Mouse (Mus musculus) midbrain, embryonic 12.5 days (tissue): Measurements from ENCODE around the gene Fbxl19. TPM values are rescaled to one million over a fixed set of nuclear protein-coding genes. Genes with fewer than 3 reads are reported as not detected.
A peak's percentile ranks its signal among the peaks of the same experiment; 100 is the strongest.
"Not testable (repeated sequence)": the region's sequence is repeated elsewhere in the genome, so short reads cannot be mapped to it uniquely, and the experiment has no call there.

Experiments
- ATAC-seq: fragments of 200-750 bp; cut with Nextera tagmentation; 2 replicates; pipeline ENCODE4 v1.8.0; 2017; ENCODE audit warnings: low read depth, moderate TSS enrichment, moderate library complexity; ENCODE audit not compliant: low FRiP score
- H3K27ac ChIP-seq: fragments of 300-500 bp; sonication (generic); replicated peaks from 2 replicates; pipeline ENCODE4 v1.5.1; 2016; ENCODE audit warnings: mild to moderate bottlenecking
- H3K27me3 ChIP-seq: fragments of 300-500 bp; sonication (generic); 2 replicates; pipeline ENCODE4 v1.6.1; 2016; ENCODE audit warnings: mild to moderate bottlenecking
- H3K36me3 ChIP-seq: fragments of 300-500 bp; sonication (generic); 2 replicates; pipeline ENCODE4 v1.6.1; 2016
- H3K4me1 ChIP-seq: fragments of 300-500 bp; sonication (generic); 2 replicates; pipeline ENCODE4 v1.6.1; 2016
- H3K4me2 ChIP-seq: fragments of 300-500 bp; sonication (generic); replicated peaks from 2 replicates; pipeline ENCODE4 v1.6.1; 2016; ENCODE audit warnings: mild to moderate bottlenecking, moderate library complexity
- H3K4me3 ChIP-seq: fragments of 300-500 bp; sonication (generic); 2 replicates; pipeline ENCODE4 v1.5.1; 2016; ENCODE audit warnings: mild to moderate bottlenecking
- H3K9ac ChIP-seq: fragments of 300-500 bp; sonication (generic); replicated peaks from 2 replicates; pipeline ENCODE4 v1.6.1; 2016; ENCODE audit warnings: mild to moderate bottlenecking, moderate library complexity
- H3K9me3 ChIP-seq: fragments of 300-500 bp; sonication (generic); 2 replicates; pipeline ENCODE4 v1.6.1; 2016; ENCODE audit warnings: mild to moderate bottlenecking
- WGBS: fragments of 180-500 bp; shearing (Covaris S2); methylation state at CpG from one replicate; pipeline ENCODE4 v1.1.7; 2016; 5-methylcytosine and 5-hydroxymethylcytosine counted together
- polyA plus RNA-seq: library from polyadenylated mRNA; unstranded; fragments of >200 nt; fragmentation: Nextera tagmentation; extraction: Ambion mirVana; gene quantifications from 2 replicates; pipeline ENCODE4 v1.2.1, GENCODE M21; 2016

The Fbxl19 gene
- polyA plus RNA-seq, 1 experiment from 2014 or later, result 10.7 TPM

DNA sequence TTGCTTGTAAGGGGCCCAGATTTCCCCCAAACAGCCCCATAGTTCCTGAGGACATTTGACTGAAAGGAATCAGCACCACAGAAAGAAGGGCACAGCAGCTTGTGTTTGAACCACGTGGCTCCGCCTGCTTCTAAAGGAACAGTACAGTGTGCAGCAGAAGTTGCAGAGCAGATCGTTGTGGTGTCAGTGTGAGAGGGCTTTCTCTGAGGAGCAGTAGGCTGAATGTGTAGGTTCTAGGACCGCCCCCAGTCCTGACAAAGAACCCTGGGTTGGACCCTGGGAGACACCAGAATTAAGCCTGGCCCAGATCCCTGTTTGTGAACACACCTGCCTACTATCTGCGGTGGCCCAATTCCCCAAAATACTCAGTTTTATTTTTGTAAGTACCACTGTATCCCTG lies 26.9 kb downstream of the Fbxl19 start:
- no peak overlapping the region for H3K4me2 ChIP-seq
- no peaks in the 10 kb centered on the region for H3K27me3 ChIP-seq
- 82% methylated on average over 5 of the region's 5 CpGs for WGBS
- no peak overlapping the region for H3K4me3 ChIP-seq
- ATAC-seq, result no peak
- H3K27ac ChIP-seq, result no peak overlapping the region
- H3K9me3 ChIP-seq, result no peaks in the 10 kb centered on the region
- H3K4me1 ChIP-seq, result peaks cover 36% of the 10 kb centered on the region
- no peak overlapping the region for H3K9ac ChIP-seq
- peaks cover 23% of the 10 kb centered on the region for H3K36me3 ChIP-seq

GRCm38 (mm10) chr7:127772080-127772479 lies 27.7 kb downstream of the Fbxl19 start:
- 90% methylated on average over 3 of the region's 3 CpGs for WGBS
- H3K9ac ChIP-seq, result no peak overlapping the region
- no peak overlapping the region for H3K27ac ChIP-seq
- no peak for ATAC-seq
- no peaks in the 10 kb centered on the region for H3K27me3 ChIP-seq
- no peaks in the 10 kb centered on the region for H3K9me3 ChIP-seq
- peaks cover 36% of the 10 kb centered on the region for H3K4me1 ChIP-seq
- no peak overlapping the region for H3K4me2 ChIP-seq
- peaks cover 14% of the 10 kb centered on the region for H3K36me3 ChIP-seq
- no peak overlapping the region for H3K4me3 ChIP-seq

DNA sequence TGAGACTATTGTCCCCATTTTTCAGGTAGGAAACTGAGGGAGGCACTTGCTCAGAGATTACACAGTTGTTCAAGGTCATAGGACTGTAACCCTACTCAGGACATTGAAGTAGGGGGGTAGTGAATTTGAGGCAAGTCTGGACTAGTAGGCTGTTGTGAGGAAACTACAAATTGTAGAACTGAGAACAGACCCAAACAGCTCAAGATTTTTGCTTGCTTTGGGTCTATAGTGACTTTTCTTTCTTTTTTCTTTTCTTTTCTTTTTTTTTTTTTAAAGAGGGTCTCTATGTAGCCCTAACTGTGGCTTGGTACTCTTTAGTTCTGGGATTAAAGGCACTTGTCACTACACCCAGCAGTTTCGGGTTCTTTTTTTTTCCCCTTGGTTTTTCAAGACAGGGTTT lies 28.2 kb downstream of the Fbxl19 start:
- peaks cover 10% of the 10 kb centered on the region for H3K36me3 ChIP-seq
- no peak overlapping the region for H3K4me2 ChIP-seq
- no peak overlapping the region for H3K4me3 ChIP-seq
- H3K27me3 ChIP-seq, result no peaks in the 10 kb centered on the region
- no peak overlapping the region for H3K9ac ChIP-seq
- H3K27ac ChIP-seq, result no peak overlapping the region
- ATAC-seq, result no peak
- peaks cover 36% of the 10 kb centered on the region for H3K4me1 ChIP-seq
- WGBS, result 84% methylated on average over 1 of the region's 1 CpGs
- H3K9me3 ChIP-seq, result no peaks in the 10 kb centered on the region

DNA sequence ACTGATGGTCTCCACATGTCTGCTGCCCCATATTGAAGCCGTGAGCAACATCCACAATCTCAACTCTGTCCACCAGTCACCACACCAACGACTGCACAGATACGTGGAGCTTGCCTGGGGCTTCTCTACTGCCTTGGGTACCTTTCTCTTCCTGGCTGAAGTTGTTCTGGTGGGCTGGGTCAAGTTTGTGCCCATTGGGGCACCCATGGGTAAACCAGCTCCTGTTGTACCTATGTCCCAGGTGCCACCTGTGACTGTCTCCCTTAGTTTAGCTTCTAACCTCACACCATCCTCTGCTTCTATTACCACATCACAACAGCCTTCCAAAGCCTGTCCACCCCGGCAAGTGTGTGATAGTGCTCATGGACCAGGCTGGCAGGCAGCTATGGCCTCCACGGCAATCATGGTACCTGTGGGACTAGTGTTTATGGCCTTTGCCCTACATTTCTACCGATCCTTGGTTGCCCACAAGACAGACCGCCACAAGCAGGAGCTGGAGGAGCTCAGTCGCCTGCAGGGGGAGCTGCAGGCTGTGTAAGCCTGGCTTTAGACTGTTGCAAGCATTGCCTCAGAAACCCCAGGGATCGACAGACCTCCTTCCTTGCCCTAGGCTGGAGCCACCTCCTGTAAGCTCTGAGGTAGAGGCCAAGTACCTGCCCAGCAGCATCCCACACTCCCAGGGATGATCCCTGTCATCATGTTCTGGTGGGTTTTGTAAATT lies 29.5 kb downstream of the Fbxl19 start:
- Histone ChIP-seq H3K27ac (no peak overlapping the region), H3K9me3 (no peaks in the 10 kb centered on the region), H3K9ac (no peak overlapping the region), H3K4me1 (peaks cover 39% of the 10 kb centered on the region), H3K4me3 (no peak overlapping the region), H3K4me2 (no peak overlapping the region), H3K36me3 (peaks cover 5% of the 10 kb centered on the region; the same call in 1 of the 2 replicates), H3K27me3 (no peaks in the 10 kb centered on the region)
- 46% methylated on average over 9 of the region's 9 CpGs for WGBS
- ATAC-seq, result no peak

DNA sequence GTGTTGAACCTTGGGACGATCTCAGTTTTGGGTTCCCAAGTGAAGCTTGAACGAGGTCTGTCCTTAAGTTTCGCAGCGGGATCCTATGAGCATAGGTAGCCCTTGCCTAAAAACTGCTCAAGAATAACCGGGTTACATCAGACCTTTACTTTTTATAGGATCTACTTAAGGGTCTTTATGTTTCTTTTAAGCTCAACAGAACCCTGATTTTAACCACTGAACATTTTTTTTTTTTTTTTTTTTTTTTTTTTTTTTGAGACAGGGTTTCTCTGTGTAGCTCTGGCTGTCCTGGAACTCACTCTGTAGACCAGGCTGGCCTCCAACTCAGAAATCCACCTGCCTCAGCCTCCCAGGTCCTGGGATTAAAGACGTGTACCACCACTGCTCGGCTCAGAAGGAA lies 31.5 kb downstream of the Fbxl19 start:
- not testable (repeated sequence) for ATAC-seq, H3K9me3 ChIP-seq, H3K27me3 ChIP-seq
- Histone ChIP-seq H3K27ac (peak overlapping the region; percentile 97), H3K36me3 (peaks cover 25% of the 10 kb centered on the region), H3K4me1 (peaks cover 19% of the 10 kb centered on the region), H3K9ac (peak overlapping the region; percentile 95), H3K4me2 (peak overlapping the region; percentile 80), H3K4me3 (peak overlapping the region; percentile 99)
- 76% methylated on average over 7 of the region's 7 CpGs for WGBS

- Histone ChIP-seq H3K9me3 (no peaks in the 10 kb centered on the region), H3K27ac (peak within 1 kb of the TSS; percentile 97), H3K4me2 (peak within 1 kb of the TSS; percentile 80), H3K36me3 (peaks cover 31% of the 10 kb centered on the region), H3K9ac (peak within 1 kb of the TSS; percentile 95), H3K4me1 (peaks cover 14% of the 10 kb centered on the region), H3K27me3 (no peaks in the 10 kb centered on the region), H3K4me3 (peak within 1 kb of the TSS; percentile 99)
- under 1% methylated on average over 23 of the region's 23 CpGs for WGBS
- peak; percentile 70 for ATAC-seq
Observed at GRCm38 (mm10) chr7:127776426-127776825, 32.1 kb downstream of the Fbxl19 start, which contains the start of gene Setd1a. Gene Setd1a, plus strand, starts transcription at chr7:127776670.

GRCm38 (mm10) chr7:127776878-127777473 lies 32.6 kb downstream of the Fbxl19 start:
- Histone ChIP-seq H3K9ac (peak overlapping the region; percentile 95), H3K27ac (peak overlapping the region; percentile 97), H3K4me1 (peaks cover 14% of the 10 kb centered on the region), H3K9me3 (no peaks in the 10 kb centered on the region), H3K4me2 (peak overlapping the region; percentile 80), H3K36me3 (peaks cover 36% of the 10 kb centered on the region), H3K4me3 (peak overlapping the region; percentile 99), H3K27me3 (no peaks in the 10 kb centered on the region)
- 2% methylated on average over 53 of the region's 70 CpGs for WGBS
- peak; percentile 93 for ATAC-seq

GRCm38 (mm10) chr7:127777474-127778266 lies 33.3 kb downstream of the Fbxl19 start:
- Histone ChIP-seq H3K36me3 (peaks cover 43% of the 10 kb centered on the region), H3K27me3 (no peaks in the 10 kb centered on the region), H3K9me3 (no peaks in the 10 kb centered on the region), H3K9ac (peak overlapping the region; percentile 95), H3K4me2 (peak overlapping the region; percentile 80), H3K4me1 (peaks cover 14% of the 10 kb centered on the region), H3K27ac (peak overlapping the region; percentile 97), H3K4me3 (peak overlapping the region; percentile 99)
- WGBS, result 3% methylated on average over 57 of the region's 66 CpGs
- peak; percentile 53 for ATAC-seq

DNA sequence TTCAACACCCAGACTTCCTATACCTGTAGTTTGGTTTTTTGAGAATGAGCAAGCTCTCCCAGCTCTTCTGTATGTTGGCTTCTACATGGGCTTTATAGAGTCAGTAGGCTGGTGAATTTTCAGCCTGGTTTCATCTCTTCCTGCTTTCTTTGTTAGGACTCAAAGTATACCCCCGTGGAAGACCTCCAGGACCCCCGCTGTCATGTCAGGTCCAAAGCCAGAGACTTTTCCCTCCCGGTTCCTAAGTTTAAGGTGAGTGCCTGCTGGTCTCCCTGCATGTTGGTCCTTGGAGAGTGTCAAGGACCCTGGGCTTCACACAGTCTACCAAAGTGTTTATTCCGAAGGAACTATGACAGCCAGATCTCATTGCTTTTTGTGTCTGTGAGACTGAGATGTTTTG lies 34.0 kb downstream of the Fbxl19 start:
- Histone ChIP-seq H3K27ac (0 out of 2 replicates have a peak overlapping the region, but pooled peaks have one; percentile 97), H3K4me3 (peak overlapping the region; percentile 99), H3K9me3 (no peaks in the 10 kb centered on the region), H3K36me3 (peaks cover 49% of the 10 kb centered on the region), H3K4me2 (peak overlapping the region; percentile 80), H3K9ac (peak overlapping the region; percentile 95), H3K27me3 (no peaks in the 10 kb centered on the region), H3K4me1 (peaks cover 14% of the 10 kb centered on the region)
- ATAC-seq, result no peak
- WGBS, result 83% methylated on average over 4 of the region's 4 CpGs

GRCm38 (mm10) chr7:127785308-127785707 lies 41.0 kb downstream of the Fbxl19 start, which contains the start of gene Gm49388:
Gene Gm49388, plus strand, starts transcription at chr7:127785608.
- no peak for ATAC-seq
- no peak within 1 kb of the TSS for H3K4me3 ChIP-seq
- WGBS, result 91% methylated on average over 6 of the region's 7 CpGs
- H3K36me3 ChIP-seq, result peaks cover 97% of the 10 kb centered on the region
- no peak within 1 kb of the TSS for H3K27ac ChIP-seq
- no peak within 1 kb of the TSS for H3K9ac ChIP-seq
- no peaks in the 10 kb centered on the region for H3K9me3 ChIP-seq
- H3K4me2 ChIP-seq, result no peak within 1 kb of the TSS
- no peaks in the 10 kb centered on the region for H3K27me3 ChIP-seq
- H3K4me1 ChIP-seq, result no peaks in the 10 kb centered on the region

DNA sequence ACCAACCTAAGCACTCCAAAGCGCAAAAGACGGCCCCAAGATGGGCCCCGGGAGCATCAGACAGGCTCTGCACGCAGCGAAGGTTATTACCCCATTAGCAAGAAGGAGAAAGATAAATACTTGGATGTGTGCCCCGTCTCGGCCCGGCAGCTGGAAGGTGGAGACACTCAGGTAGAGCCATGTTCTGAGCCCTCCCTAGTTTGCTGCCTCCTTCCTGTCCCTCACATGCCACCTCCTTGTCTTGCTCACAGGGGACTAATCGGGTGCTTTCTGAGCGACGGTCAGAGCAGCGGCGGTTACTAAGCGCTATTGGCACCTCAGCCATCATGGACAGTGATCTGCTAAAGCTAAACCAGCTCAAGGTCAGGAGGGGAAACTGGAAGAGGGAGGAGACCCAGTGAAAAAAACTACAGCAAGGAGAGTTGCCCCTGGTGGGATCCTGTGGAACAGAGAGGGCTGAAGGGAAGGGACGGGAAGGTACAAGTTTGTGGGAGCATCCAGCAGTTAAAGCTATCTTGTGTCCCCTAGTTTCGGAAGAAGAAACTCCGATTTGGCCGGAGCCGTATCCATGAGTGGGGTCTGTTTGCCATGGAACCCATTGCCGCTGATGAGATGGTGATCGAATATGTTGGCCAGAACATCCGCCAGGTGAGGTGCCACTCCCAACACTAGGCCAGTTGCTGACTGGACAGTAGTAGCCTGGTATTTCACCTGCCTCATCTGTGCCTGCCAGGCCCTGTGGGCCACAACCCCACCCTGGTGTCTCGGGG lies 52.9 kb downstream of the Fbxl19 start:
- Histone ChIP-seq H3K4me3 (no peak overlapping the region), H3K4me2 (no peak overlapping the region), H3K36me3 (peaks cover 78% of the 10 kb centered on the region), H3K9ac (no peak overlapping the region), H3K27me3 (no peaks in the 10 kb centered on the region), H3K4me1 (0 out of 2 replicates have a peak, but pooled peaks cover 5% of the 10 kb centered on the region), H3K9me3 (no peaks in the 10 kb centered on the region), H3K27ac (no peak overlapping the region)
- 95% methylated on average over 23 of the region's 23 CpGs for WGBS
- no peak for ATAC-seq
